Mouse (Mus musculus): ENCODE results near the gene Ubac2.

The Ubac2 gene

GRCm38 (mm10) chr14:121983009-121983933 is 104.9 kb downstream of the Ubac2 start:
- no peak for DNase-seq

GRCm38 (mm10) chr14:121985477-121985876 is 107.1 kb downstream of the Ubac2 start:
- no peak for DNase-seq

GRCm38 (mm10) chr14:121986028-121986427 is 107.6 kb downstream of the Ubac2 start:
- DNase-seq: no peak

- no peak for DNase-seq
Measured at GRCm38 (mm10) chr14:121987287-121987686, 108.9 kb downstream of the Ubac2 start.

- DNase-seq: no peak
Measured at GRCm38 (mm10) chr14:121987691-121988090, 109.3 kb downstream of the Ubac2 start.

- DNase-seq: no peak
Measured at GRCm38 (mm10) chr14:121989331-121989730, 110.9 kb downstream of the Ubac2 start.

- DNase-seq: no peak
Measured at GRCm38 (mm10) chr14:121989869-121990268, 111.4 kb downstream of the Ubac2 start.

- no peak for DNase-seq
Measured at GRCm38 (mm10) chr14:121990897-121991296, 112.5 kb downstream of the Ubac2 start.

GRCm38 (mm10) chr14:121991921-121992320 is 113.5 kb downstream of the Ubac2 start:
- peak; percentile 31 to 53 for DNase-seq

- peak; percentile 45 to 47 for DNase-seq
Measured at GRCm38 (mm10) chr14:121992395-121993280, 114.2 kb downstream of the Ubac2 start.

GRCm38 (mm10) chr14:121993616-121994015 is 115.2 kb downstream of the Ubac2 start:
- peak in 1 of 2 experiments; percentile 51 for DNase-seq

GRCm38 (mm10) chr14:121994171-121994700 is 115.8 kb downstream of the Ubac2 start:
- no peak for DNase-seq

- DNase-seq: no peak
Measured at GRCm38 (mm10) chr14:121994846-121995556, 116.6 kb downstream of the Ubac2 start.

- no peak for DNase-seq
Measured at GRCm38 (mm10) chr14:121995557-121995870, 117.1 kb downstream of the Ubac2 start.

GRCm38 (mm10) chr14:121996786-121997185 is 118.4 kb downstream of the Ubac2 start:
- no peak for DNase-seq

GRCm38 (mm10) chr14:121999455-121999854 is 121.0 kb downstream of the Ubac2 start:
- no peak for DNase-seq

- no peak for DNase-seq
Measured at GRCm38 (mm10) chr14:122000346-122001105, 122.1 kb downstream of the Ubac2 start.

GRCm38 (mm10) chr14:122002224-122002623 is 123.8 kb downstream of the Ubac2 start:
- DNase-seq: no peak

- DNase-seq: no peak
Measured at GRCm38 (mm10) chr14:122003812-122004211, 125.4 kb downstream of the Ubac2 start.

- no peak for DNase-seq
Measured at GRCm38 (mm10) chr14:122008261-122008660, 129.8 kb downstream of the Ubac2 start.

- peak; percentile 66 to 81 for DNase-seq
Measured at GRCm38 (mm10) chr14:122009502-122009901, 131.1 kb downstream of the Ubac2 start.

- no peak for DNase-seq
Measured at GRCm38 (mm10) chr14:122010301-122010700, 131.9 kb downstream of the Ubac2 start.

Measured in thymus, postnatal 36 days (tissue).